Mouse (Mus musculus) CD4-positive, CD25-positive, alpha-beta regulatory T cell (primary cell): ENCODE results near the gene Ankrd33b. TPM values are rescaled to one million over a fixed set of nuclear protein-coding genes. Genes with fewer than 3 reads are reported as not detected.

Experiments
- polyA plus RNA-seq: library from polyadenylated mRNA; unstranded; fragments of 100-300 nt; shearing (Covaris generic); gene quantifications from one replicate; pipeline ENCODE4 v1.2.1, GENCODE M21; 2017

Gene Ankrd33b
- not detected for polyA plus RNA-seq

DNA sequence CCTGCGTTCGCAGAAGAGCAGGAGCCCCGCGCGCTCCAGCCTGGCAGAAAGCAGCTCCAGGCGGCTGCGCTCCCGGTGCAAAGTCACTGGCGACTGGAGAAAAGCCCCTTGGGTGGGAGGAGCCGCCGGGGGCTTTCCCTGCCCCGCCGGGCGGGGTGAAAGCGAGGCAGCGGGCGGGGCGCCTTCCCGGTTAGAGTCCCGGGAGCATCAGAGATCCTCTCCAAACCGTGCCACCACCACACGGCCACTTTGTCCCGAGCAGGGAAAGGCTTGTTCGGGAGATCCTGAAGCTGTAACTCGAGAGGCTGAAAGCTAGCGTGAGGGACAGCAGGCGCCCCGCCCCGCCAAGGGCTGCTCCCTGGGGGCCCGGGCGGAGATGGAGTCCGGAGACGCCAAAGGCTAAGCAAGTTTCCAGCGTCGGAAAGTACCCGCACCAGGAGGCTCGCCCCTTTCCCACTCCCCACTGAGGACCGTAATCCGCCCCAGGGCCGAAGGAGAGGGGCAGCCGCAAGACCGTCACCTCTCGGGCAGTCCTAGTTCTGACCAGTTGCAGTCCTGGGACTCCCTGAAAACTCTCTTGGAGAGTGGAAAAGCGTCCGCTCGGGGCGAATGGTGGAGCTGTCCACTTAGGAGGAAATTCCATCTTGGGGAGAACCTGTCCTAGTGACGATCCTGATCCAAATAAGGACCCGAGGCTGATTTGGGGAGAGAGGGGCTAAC lies at the start of gene Ankrd33b:
Ankrd33b (minus strand) TSS at position 246 of the 720 bp plus-strand sequence.

Other genes with a start within 250 kb of the Ankrd33b start
- gene Dap, start 143.4 kb downstream of the Ankrd33b start, polyA plus RNA-seq, result 45.4 TPM
- gene Ropn1l, start 86.0 kb upstream of the Ankrd33b start, polyA plus RNA-seq, result not detected
- gene March6, start 163.3 kb upstream of the Ankrd33b start, polyA plus RNA-seq, result 8.4 TPM
- 0.25 TPM for gene Cmbl, start 197.7 kb upstream of the Ankrd33b start, polyA plus RNA-seq
- 357 TPM for gene Cct5, start 234.1 kb upstream of the Ankrd33b start, polyA plus RNA-seq
- gene Fam173b, start 234.1 kb upstream of the Ankrd33b start, polyA plus RNA-seq, result 12.9 TPM